ENCODE assay signal across 9 mouse cellular contexts in genomic region chr13:37830874-37831311, GRCm38 (mm10). TPM values are rescaled to one million over a fixed set of nuclear protein-coding genes. Genes with fewer than 3 reads are reported as not detected.
DNase-seq lines count a peak whose midpoint lies in the region; ATAC-seq lines count a peak whose summit lies in the region.
"Had no signal": no experiment of that assay in that cellular context is flagged by ENCODE, and none has a peak within 500 bp of the region (broad histone marks: within the 10 kb centered on the region; RNA-seq: fewer than 3 reads in every experiment).

No protein-coding gene starts in this region.

- peak; percentile 68 to 88 for DNase-seq in adrenal gland, adult (ENCODE audit: inconsistent age in 2 of 2, low spot score in 1 of 2)
- no peak for DNase-seq in adrenal gland, postnatal 25 days
- DNase-seq in yolk sac, embryonic 10.5 days (ENCODE audit: low spot score), result no peak
- DNase-seq in spleen, postnatal 4 days (ENCODE audit: low spot score in 2 of 2), result no peak
- DNase-seq: midbrain, embryonic 14.5 days had no signal

- H3K4me2 ChIP-seq in kidney, embryonic 15.5 days, result peak overlapping the region; percentile 24
- H3K4me2 ChIP-seq in stomach, embryonic 14.5 days (replicated peaks; ENCODE audit: low read depth, low read length), result peak overlapping the region; percentile 8; the same call in 1 of the 2 replicates

- peaks cover 30% of the 10 kb centered on the region for H3K36me3 ChIP-seq in megakaryocyte, embryonic 14.5 days (replicated peaks; ENCODE audit: low read length)
- H3K36me3 ChIP-seq in kidney, embryonic 15.5 days, result no peaks in the 10 kb centered on the region
- no peaks in the 10 kb centered on the region for H3K36me3 ChIP-seq in stomach, embryonic 14.5 days (ENCODE audit: control insufficient read depth, insufficient read depth, low read length)

- no peaks in the 10 kb centered on the region for H3K9me3 ChIP-seq in megakaryocyte, embryonic 14.5 days
- no peaks in the 10 kb centered on the region for H3K9me3 ChIP-seq in kidney, embryonic 15.5 days (replicated peaks)
- no peaks in the 10 kb centered on the region for H3K9me3 ChIP-seq in stomach, embryonic 14.5 days (ENCODE audit: control insufficient read depth, low read depth, low read length)

- H3K27me3 ChIP-seq in megakaryocyte, embryonic 14.5 days (replicated peaks), result no peaks in the 10 kb centered on the region
- H3K27me3 ChIP-seq in kidney, embryonic 15.5 days, result no peaks in the 10 kb centered on the region
- H3K27me3 ChIP-seq in stomach, embryonic 14.5 days (ENCODE audit: control insufficient read depth, insufficient read depth, low read length), result no peaks in the 10 kb centered on the region

- H3K4me3 ChIP-seq in megakaryocyte, embryonic 14.5 days (replicated peaks), result peak overlapping the region; percentile 33
- H3K4me3 ChIP-seq in kidney, embryonic 15.5 days (replicated peaks), result no peak overlapping the region
- H3K4me3 ChIP-seq in stomach, embryonic 14.5 days (ENCODE audit: low read depth, low read length), result no peak overlapping the region

- WGBS in kidney, embryonic 15.5 days, result 38% methylated on average over 4 of the region's 4 CpGs
- WGBS in stomach, embryonic 14.5 days, result 48% methylated on average over 4 of the region's 4 CpGs

- H3K27ac ChIP-seq in kidney, embryonic 15.5 days, result peak overlapping the region; percentile 70
- H3K27ac ChIP-seq in stomach, embryonic 14.5 days (ENCODE audit: low read length), result peak overlapping the region; percentile 41; the same call in 1 of the 2 replicates

- peaks cover 71% of the 10 kb centered on the region for H3K4me1 ChIP-seq in megakaryocyte, embryonic 14.5 days
- H3K4me1 ChIP-seq in kidney, embryonic 15.5 days, result peaks cover 61% of the 10 kb centered on the region
- H3K4me1 ChIP-seq in stomach, embryonic 14.5 days (ENCODE audit: control insufficient read depth, insufficient read depth, low read length), result peaks cover 34% of the 10 kb centered on the region

- H3K9ac ChIP-seq in kidney, embryonic 15.5 days, result no peak overlapping the region
- H3K9ac ChIP-seq in stomach, embryonic 14.5 days (replicated peaks; ENCODE audit: low read depth, low read length), result no peak overlapping the region

- ATAC-seq in megakaryocyte, adult 5-6 weeks (ENCODE audit: poor library complexity, severe bottlenecking), result no peak
- ATAC-seq in kidney, embryonic 15.5 days (replicated peaks; ENCODE audit: low FRiP score), result no peak
- ATAC-seq in stomach, embryonic 14.5 days (ENCODE audit: insufficient number of reproducible peaks, insufficient read depth, low FRiP score, low read depth), result no peak

RNA-seq across cellular contexts. Expression of gene Rreb1, which starts 52.7 kb away (rescaled TPM):
- total RNA-seq in adrenal gland, postnatal 25 days (2021), result 78.2 and 87.2 TPM in 2 replicates
- polyA plus RNA-seq in megakaryocyte, embryonic 14.5 days (2012; ENCODE audit: insufficient read depth, low replicate concordance), result 20.6 and 23.3 TPM in 2 replicates
- total RNA-seq in megakaryocyte, adult 5-6 weeks (2015), result 27.0 and 33.7 TPM in 2 replicates
- total RNA-seq in megakaryocyte, adult 5-6 weeks (2017), result 10.0 and 12.7 TPM in 2 replicates
- polyA plus RNA-seq in kidney, embryonic 15.5 days (2015; fragmentation: Nextera tagmentation; extraction: Ambion mirVana), result 14.3 and 14.5 TPM in 2 replicates
- 21.2 and 22.4 TPM in 2 replicates for polyA plus RNA-seq in stomach, embryonic 14.5 days (2014; fragmentation: Nextera tagmentation; extraction: Ambion mirVana)

Comparison
In these comparisons a context has a peak if more than half of its experiments do, and no peak if none do; other contexts are left out.
1. DNase-seq: peak in adrenal gland, adult (2 of 2); none in adrenal gland, postnatal 25 days (single experiment), yolk sac, embryonic 10.5 days (single experiment) and spleen, postnatal 4 days (0 of 2).